ENCODE assay signal across 10 mouse cellular contexts in genomic region chr11:61142262-61142661, GRCm38 (mm10). TPM values are rescaled to one million over a fixed set of nuclear protein-coding genes. Genes with fewer than 3 reads are reported as not detected.
DNase-seq lines count a peak whose midpoint lies in the region; ATAC-seq and TF ChIP-seq lines count a peak whose summit lies in the region.
"Had no signal": no experiment of that assay in that cellular context is flagged by ENCODE, and none has a peak within 500 bp of the region (broad histone marks: within the 10 kb centered on the region; RNA-seq: fewer than 3 reads in every experiment).

No protein-coding gene starts in this region.

- no peaks in the 10 kb centered on the region for H3K9me3 ChIP-seq in liver, embryonic 16.5 days (replicated peaks; ENCODE audit: control insufficient read depth, low read length)
- no peaks in the 10 kb centered on the region for H3K9me3 ChIP-seq in midbrain, embryonic 10.5 days (replicated peaks)
- H3K9me3 ChIP-seq: kidney, embryonic 15.5 days had no signal

- peak; percentile 66; the same call in 1 of the 2 replicates for TF ChIP-seq POLR2A in spleen, adult 2 months (IDR thresholded peaks at IDR 0.05; ENCODE audit: low read depth, low read length)

- peaks cover 2% of the 10 kb centered on the region; the same call in 1 of the 2 replicates for H3K27me3 ChIP-seq in liver, embryonic 16.5 days (ENCODE audit: control insufficient read depth, insufficient read depth, low read depth, low read length)
- no peaks in the 10 kb centered on the region for H3K27me3 ChIP-seq in spleen, adult 2 months (ENCODE audit: control insufficient read depth, insufficient read depth, low read length)
- H3K27me3 ChIP-seq in midbrain, embryonic 10.5 days (ENCODE audit: low read depth, poor library complexity, severe bottlenecking), result peaks cover 15% of the 10 kb centered on the region

- peak overlapping the region; percentile 31 for H3K4me3 ChIP-seq in liver, embryonic 16.5 days (ENCODE audit: low read depth, low read length)
- peak overlapping the region; percentile 73 for H3K4me3 ChIP-seq in spleen, adult 2 months (ENCODE audit: extremely low read depth, insufficient read depth, insufficient read length)
- no peak overlapping the region for H3K4me3 ChIP-seq in midbrain, embryonic 10.5 days
- H3K4me3 ChIP-seq: kidney, embryonic 15.5 days had no signal

- TF ChIP-seq CTCF in spleen, adult 2 months (IDR thresholded peaks at IDR 0.05; ENCODE audit: extremely low read depth, insufficient read depth, insufficient read length, insufficient replicate concordance), result no peak

- no peak overlapping the region for H3K9ac ChIP-seq in liver, embryonic 16.5 days (ENCODE audit: low read depth, low read length)
- H3K9ac ChIP-seq: kidney, embryonic 15.5 days had no signal

- ATAC-seq in CD4-positive, CD25-positive, alpha-beta regulatory T cell, adult 4 months, result peak; percentile 95
- ATAC-seq in liver, embryonic 16.5 days (ENCODE audit: low read depth), result no peak

- DNase-seq in T-cell, adult 2 months (ENCODE audit: low spot score), result peak; percentile 47
- peak; percentile 62 to 76 for DNase-seq in spleen, adult 2 months (ENCODE audit: low read depth in 1 of 2, low spot score in 2 of 2)
- DNase-seq in midbrain, embryonic 10.5 days (ENCODE audit: low spot score), result no peak
- no peak for DNase-seq in adrenal gland, postnatal 25 days
- no peak for DNase-seq in adrenal gland, adult (ENCODE audit: inconsistent age in 2 of 2, low spot score in 1 of 2)
- DNase-seq: adrenal gland, adult 2 months; embryo, embryonic 11 days had no signal

- no peaks in the 10 kb centered on the region for H3K4me1 ChIP-seq in liver, embryonic 16.5 days (ENCODE audit: control insufficient read depth, low read depth, low read length)
- H3K4me1 ChIP-seq in spleen, adult 2 months (ENCODE audit: control insufficient read depth, insufficient read depth, insufficient read length), result peaks cover 7% of the 10 kb centered on the region; the same call in 1 of the 2 replicates
- peaks cover 7% of the 10 kb centered on the region for H3K4me1 ChIP-seq in midbrain, embryonic 10.5 days

- H3K4me2 ChIP-seq in liver, embryonic 16.5 days (ENCODE audit: low read depth, low read length), result peak overlapping the region; percentile 2; the same call in 1 of the 2 replicates
- H3K4me2 ChIP-seq: kidney, embryonic 15.5 days had no signal

- no peaks in the 10 kb centered on the region for H3K36me3 ChIP-seq in liver, embryonic 16.5 days (ENCODE audit: control insufficient read depth, insufficient read depth)
- peaks cover 7% of the 10 kb centered on the region for H3K36me3 ChIP-seq in spleen, adult 2 months (ENCODE audit: control insufficient read depth, insufficient read depth, low read length)
- H3K36me3 ChIP-seq in midbrain, embryonic 10.5 days, result no peaks in the 10 kb centered on the region
- H3K36me3 ChIP-seq: kidney, embryonic 15.5 days had no signal

- 0 out of 2 replicates have a peak overlapping the region, but pooled peaks have one; percentile 7 for H3K27ac ChIP-seq in liver, embryonic 16.5 days (ENCODE audit: low read length)
- H3K27ac ChIP-seq in spleen, adult 2 months (ENCODE audit: insufficient read depth, low read length), result peak overlapping the region; percentile 81
- no peak overlapping the region for H3K27ac ChIP-seq in midbrain, embryonic 10.5 days (replicated peaks)
- H3K27ac ChIP-seq: kidney, embryonic 15.5 days had no signal

- 10% methylated on average over 3 of the region's 3 CpGs for WGBS in liver, embryonic 16.5 days (ENCODE audit: insufficient replicate concordance)
- 3% methylated on average over 3 of the region's 3 CpGs for whole genome bisulfite sequencing in spleen, adult 2 months
- WGBS in midbrain, embryonic 10.5 days, result 84% methylated on average over 3 of the region's 3 CpGs

RNA-seq across cellular contexts. Expression of gene Tnfrsf13b, which starts 15.7 kb away (rescaled TPM):
- polyA plus RNA-seq in CD4-positive, CD25-positive, alpha-beta regulatory T cell, adult 4 months (2017; shearing (Covaris generic)), result 10 to 100 TPM; 77.2 to 97.2 TPM
- polyA plus RNA-seq in liver, embryonic 16.5 days (2015; fragmentation: Nextera tagmentation; extraction: Ambion mirVana), result 4.0 and 4.8 TPM in 2 replicates
- polyA plus RNA-seq in spleen, adult 2 months (2012; rRNA removed), result 221 and 304 TPM in 2 replicates
- polyA plus RNA-seq in midbrain, embryonic 10.5 days (2016; fragmentation: Nextera tagmentation; extraction: Ambion mirVana), result 1.2 TPM in 2 replicates
- 0.43 TPM in 1 of 2 replicates, not detected in the other for total RNA-seq in adrenal gland, postnatal 25 days (2021)

RNA-seq across cellular contexts. Expression of gene Usp22, which starts 32.6 kb away (rescaled TPM):
- polyA plus RNA-seq in CD4-positive, CD25-positive, alpha-beta regulatory T cell, adult 4 months (2017; shearing (Covaris generic)), result 10 to 100 TPM; 11.3 to 13.1 TPM
- polyA plus RNA-seq in liver, embryonic 16.5 days (2015; fragmentation: Nextera tagmentation; extraction: Ambion mirVana), result 17.5 and 19.5 TPM in 2 replicates
- 17.5 and 22.2 TPM in 2 replicates for polyA plus RNA-seq in spleen, adult 2 months (2012; rRNA removed)
- polyA plus RNA-seq in midbrain, embryonic 10.5 days (2016; fragmentation: Nextera tagmentation; extraction: Ambion mirVana), result 201 and 251 TPM in 2 replicates
- total RNA-seq in adrenal gland, postnatal 25 days (2021), result 68.9 and 103 TPM in 2 replicates

Comparison
In these comparisons a context has a peak if more than half of its experiments do, and no peak if none do; other contexts are left out.
1. DNase-seq: peak in T-cell, adult 2 months (single experiment) and spleen, adult 2 months (2 of 2); none in midbrain, embryonic 10.5 days (single experiment), adrenal gland, postnatal 25 days (single experiment) and adrenal gland, adult (0 of 2).
2. RNA of gene Tnfrsf13b, which starts 15.7 kb away (polyA plus RNA-seq): 221 to 304 TPM in spleen, adult 2 months and 77.2 to 97.2 TPM in CD4-positive, CD25-positive, alpha-beta regulatory T cell, adult 4 months; 4.0 to 4.8 TPM in liver, embryonic 16.5 days and 1.2 TPM in midbrain, embryonic 10.5 days; every median in the first group is over 10 times any median in the second.